Mouse (Mus musculus) ES-E14 (cell line): Measurements from ENCODE around the gene 1700008O03Rik.

Experiments
- CHD2 ChIP-seq: IDR thresholded peaks from 2 replicates; pipeline ENCODE4 v1.6.1; 2014; ENCODE audit warnings: mild to moderate bottlenecking, low read depth, low read length, inconsistent platforms
- HCFC1 ChIP-seq: IDR thresholded peaks from 2 replicates; pipeline ENCODE4 v1.6.1; 2012; ENCODE audit warnings: low read length, inconsistent platforms, borderline replicate concordance; ENCODE audit not compliant: insufficient read depth
- MAFK ChIP-seq: IDR thresholded peaks from 2 replicates; pipeline ENCODE4 v1.6.1; 2014; ENCODE audit warnings: mild to moderate bottlenecking, low read depth, low read length, inconsistent platforms; ENCODE audit not compliant: insufficient read depth
- ZC3H11A ChIP-seq: IDR thresholded peaks from 2 replicates; pipeline ENCODE4 v1.6.1; 2012; ENCODE audit warnings: low read depth, mild to moderate bottlenecking, inconsistent platforms, low read length, borderline replicate concordance
- ZNF384 ChIP-seq: IDR thresholded peaks from 2 replicates; pipeline ENCODE4 v1.6.1; 2012; ENCODE audit warnings: low read depth, low read length, inconsistent platforms

DNA sequence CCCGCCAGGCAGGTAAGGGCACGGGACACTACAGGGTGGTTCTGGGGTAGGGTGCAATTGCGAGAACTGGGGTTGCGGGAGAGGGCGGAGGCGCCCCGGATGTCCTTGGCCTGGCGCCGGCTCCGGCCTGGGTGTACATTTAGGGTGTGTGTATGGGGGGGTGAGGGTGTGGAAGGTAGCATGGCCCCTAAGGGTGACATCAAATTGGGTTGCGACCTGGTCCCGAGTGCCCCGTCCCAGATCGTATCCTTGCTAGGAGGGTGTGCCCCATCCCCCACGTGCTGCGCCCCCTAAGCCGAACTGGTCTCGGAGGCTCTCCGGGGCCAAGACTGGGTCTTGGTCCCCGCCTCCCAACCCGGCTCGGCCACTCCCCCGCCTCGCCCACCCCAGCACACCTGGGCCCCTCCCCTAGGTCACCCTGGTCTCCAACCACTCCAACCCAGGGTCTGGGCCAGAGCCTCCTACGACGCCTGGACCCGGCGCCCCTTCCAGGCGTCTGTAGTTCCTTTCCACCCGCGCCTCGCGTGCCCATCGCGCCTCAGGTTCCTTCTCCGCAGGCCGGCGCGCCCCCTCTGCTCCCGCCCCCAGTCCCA, 75.2 kb downstream of the 1700008O03Rik start:
- no peak for TF ChIP-seq CHD2
- TF ChIP-seq MAFK: no peak
- no peak for TF ChIP-seq HCFC1
- TF ChIP-seq ZNF384: no peak
- TF ChIP-seq ZC3H11A: no peak
